ENCODE assay signal across 8 mouse cellular contexts in genomic region chr7:38201290-38201658, GRCm38 (mm10). TPM values are rescaled to one million over a fixed set of nuclear protein-coding genes. Genes with fewer than 3 reads are reported as not detected.
A peak's percentile ranks its signal among the peaks of the same experiment; 100 is the strongest.
DNase-seq lines count a peak whose midpoint lies in the region; ATAC-seq and TF ChIP-seq lines count a peak whose summit lies in the region.

No protein-coding gene starts in this region.

- intact Hi-C loops in heart, postnatal 10 days (cut with DNase I), result loop anchor here (5.0 kb wide), 1 partner anchor 66 kb away; no protein-coding TSS in a partner anchor

- H3K4me2 ChIP-seq in forebrain, embryonic 12.5 days, result peak overlapping the region; percentile 55; the same call in 1 of the 2 replicates
- peak overlapping the region; percentile 65 for H3K4me2 ChIP-seq in limb, embryonic 13.5 days (replicated peaks)

- no peaks in the 10 kb centered on the region; a peak in 1 of 4 replicates for H3K27me3 ChIP-seq in MEL (ENCODE audit: control insufficient read depth in 1 of 2, insufficient read depth in 2 of 2, low read length in 2 of 2)
- no peaks in the 10 kb centered on the region for H3K27me3 ChIP-seq in forebrain, embryonic 12.5 days
- no peaks in the 10 kb centered on the region for H3K27me3 ChIP-seq in limb, embryonic 13.5 days

- no peak for DNase-seq in layer of hippocampus, adult 2 months (ENCODE audit: low spot score in 2 of 2)
- DNase-seq in layer of hippocampus, postnatal 10 days (ENCODE audit: low spot score in 2 of 2), result no peak
- no peak for DNase-seq in MEL (ENCODE audit: low read depth, low spot score)
- DNase-seq in heart, postnatal 10 days, result no peak
- no peak for DNase-seq in thymus, postnatal 4 days
- DNase-seq in spleen, postnatal 10 days (ENCODE audit: low spot score in 2 of 2), result no peak

- H3K4me3 ChIP-seq in layer of hippocampus, adult 2 months, result peak overlapping the region; percentile 44; the same call in 1 of the 2 replicates
- no peak overlapping the region for H3K4me3 ChIP-seq in MEL (ENCODE audit: control insufficient read depth in 1 of 2, insufficient read depth in 1 of 2, low read depth in 2 of 2, low read length in 2 of 2)
- no peak overlapping the region for H3K4me3 ChIP-seq in forebrain, embryonic 12.5 days (replicated peaks)
- peak overlapping the region; percentile 30; the same call in 1 of the 2 replicates for H3K4me3 ChIP-seq in limb, embryonic 13.5 days

- TF ChIP-seq EP300 in MEL (IDR thresholded peaks at IDR 0.05; ENCODE audit: low read depth in 1 of 2, low read length in 2 of 2), result no peak

- peak overlapping the region; percentile 95 for H3K27ac ChIP-seq in layer of hippocampus, adult 2 months
- no peak overlapping the region for H3K27ac ChIP-seq in MEL (ENCODE audit: control insufficient read depth, low read depth, low read length)
- H3K27ac ChIP-seq in forebrain, embryonic 12.5 days, result no peak overlapping the region
- H3K27ac ChIP-seq in limb, embryonic 13.5 days, result no peak overlapping the region

- TF ChIP-seq RAD21 in MEL (IDR thresholded peaks at IDR 0.05; ENCODE audit: low read depth, low read length), result no peak

- H3K36me3 ChIP-seq in MEL (ENCODE audit: control insufficient read depth in 1 of 2, insufficient read depth in 2 of 2, low read length in 2 of 2), result no peaks in the 10 kb centered on the region; a peak in 1 of 4 replicates
- no peaks in the 10 kb centered on the region for H3K36me3 ChIP-seq in forebrain, embryonic 12.5 days (replicated peaks)
- H3K36me3 ChIP-seq in limb, embryonic 13.5 days, result peaks cover 3% of the 10 kb centered on the region

- WGBS in forebrain, embryonic 12.5 days, result 38% methylated on average over 3 of the region's 3 CpGs
- 19% methylated on average over 3 of the region's 3 CpGs for WGBS in limb, embryonic 13.5 days

- ATAC-seq in forebrain, embryonic 12.5 days (ENCODE audit: low FRiP score), result no peak; the same call in 1 of the 2 replicates
- ATAC-seq in limb, embryonic 13.5 days (ENCODE audit: low FRiP score, low read depth), result no peak

- no peaks in the 10 kb centered on the region for H3K9me3 ChIP-seq in MEL (replicated peaks; ENCODE audit: insufficient read depth, low read length)
- 0 out of 2 replicates have a peak, but pooled peaks cover 3% of the 10 kb centered on the region for H3K9me3 ChIP-seq in forebrain, embryonic 12.5 days
- 0 out of 2 replicates have a peak, but pooled peaks cover 4% of the 10 kb centered on the region for H3K9me3 ChIP-seq in limb, embryonic 13.5 days

- no peak for TF ChIP-seq POLR2A in MEL (IDR thresholded peaks at IDR 0.05; ENCODE audit: control insufficient read depth in 1 of 2, insufficient read depth in 1 of 2, low read depth in 1 of 2, low read length in 2 of 2, poor library complexity in 1 of 2)

- H3K9ac ChIP-seq in MEL (ENCODE audit: control insufficient read depth, low read depth, low read length, poor library complexity, severe bottlenecking), result no peak overlapping the region
- no peak overlapping the region for H3K9ac ChIP-seq in forebrain, embryonic 12.5 days
- H3K9ac ChIP-seq in limb, embryonic 13.5 days, result no peak overlapping the region

- peak; percentile 1; the same call in 1 of the 2 replicates for TF ChIP-seq CTCF in layer of hippocampus, adult 2 months (conservative IDR thresholded peaks at IDR 0.05)
- no peak for TF ChIP-seq CTCF in MEL (IDR thresholded peaks at IDR 0.05 in 2 of 3, conservative IDR thresholded peaks at IDR 0.05 in 1 of 3; ENCODE audit: control insufficient read depth in 1 of 3, insufficient read depth in 1 of 3, low read depth in 2 of 3, low read length in 3 of 3, poor library complexity in 1 of 3, severe bottlenecking in 1 of 3)

- H3K79me2 ChIP-seq in MEL (ENCODE audit: control insufficient read depth, insufficient read depth, low read length, poor library complexity), result no peaks in the 10 kb centered on the region

- H3K4me1 ChIP-seq in MEL (ENCODE audit: control insufficient read depth in 1 of 2, insufficient read depth in 2 of 2, low read length in 2 of 2), result no peaks in the 10 kb centered on the region
- 0 out of 2 replicates have a peak, but pooled peaks cover 5% of the 10 kb centered on the region for H3K4me1 ChIP-seq in forebrain, embryonic 12.5 days
- H3K4me1 ChIP-seq in limb, embryonic 13.5 days, result peaks cover 5% of the 10 kb centered on the region; the same call in 1 of the 2 replicates

TF ChIP-seq in MEL, 35 proteins besides CTCF, POLR2A, EP300 and RAD21:
- TF ChIP-seq HCFC1 (IDR thresholded peaks at IDR 0.05; ENCODE audit: low read depth, low read length) (0 out of 2 replicates have a peak, but pooled peaks have one; percentile 1), CHD2 (IDR thresholded peaks at IDR 0.05; ENCODE audit: low read length) (no peak), ETS1 (IDR thresholded peaks at IDR 0.05; ENCODE audit: low read depth, low read length) (no peak), JUND (IDR thresholded peaks at IDR 0.05; ENCODE audit: low read depth, low read length) (no peak), ZMIZ1 (IDR thresholded peaks at IDR 0.05; ENCODE audit: low read depth, low read length) (no peak), GATA1 (IDR thresholded peaks at IDR 0.05; ENCODE audit: low read depth, low read length) (no peak), TBP (IDR thresholded peaks at IDR 0.05; ENCODE audit: low read depth, low read length) (no peak)

RNA-seq across cellular contexts. Expression of gene 1600014C10Rik, which starts 18.3 kb away (rescaled TPM):
- 10 to 100 TPM; 24.0 to 29.5 TPM for total RNA-seq in layer of hippocampus, adult 2 months (2021)
- total RNA-seq in layer of hippocampus, postnatal 10 days (2021), result 10 to 100 TPM; 17.6 to 19.7 TPM
- 9.0 and 10.2 TPM in 2 replicates for total RNA-seq in MEL (2012; rRNA removed)
- polyA plus RNA-seq in MEL (2012; ENCODE audit: insufficient read depth in 1 of 2, insufficient read length in 2 of 2, low read depth in 1 of 2, low replicate concordance in 2 of 2, missing spikeins in 1 of 2), result 10 to 100 TPM in 1 of 2 experiments, not detected in 1; 14.7 TPM
- 12.1 and 14.2 TPM in 2 replicates for polyA plus RNA-seq in forebrain, embryonic 12.5 days (2016; fragmentation: Nextera tagmentation; extraction: Ambion mirVana)
- polyA plus RNA-seq in limb, embryonic 13.5 days (2015; fragmentation: Nextera tagmentation; extraction: Ambion mirVana), result 18.3 and 19.8 TPM in 2 replicates
- total RNA-seq in heart, postnatal 10 days (2021), result 10 to 100 TPM; 21.5 to 25.1 TPM

RNA-seq across cellular contexts. Expression of gene Plekhf1, which starts 26.5 kb away (rescaled TPM):
- 1 to 10 TPM; 2.1 to 2.6 TPM for total RNA-seq in layer of hippocampus, adult 2 months (2021)
- 1 to 10 TPM; 1.3 to 1.8 TPM for total RNA-seq in layer of hippocampus, postnatal 10 days (2021)
- total RNA-seq in MEL (2012; rRNA removed), result 0.85 and 0.89 TPM in 2 replicates
- 1 to 10 TPM in 1 of 2 experiments, not detected in 1; 1.7 TPM for polyA plus RNA-seq in MEL (2012; ENCODE audit: insufficient read depth in 1 of 2, insufficient read length in 2 of 2, low read depth in 1 of 2, low replicate concordance in 2 of 2, missing spikeins in 1 of 2)
- polyA plus RNA-seq in forebrain, embryonic 12.5 days (2016; fragmentation: Nextera tagmentation; extraction: Ambion mirVana), result 1.3 and 1.4 TPM in 2 replicates
- 3.6 and 3.7 TPM in 2 replicates for polyA plus RNA-seq in limb, embryonic 13.5 days (2015; fragmentation: Nextera tagmentation; extraction: Ambion mirVana)
- 10 to 100 TPM in 1 of 2 experiments, 1 to 10 TPM in 1; 9.7 to 11.0 TPM for total RNA-seq in heart, postnatal 10 days (2021)

Comparison
In these comparisons a context has a peak if more than half of its experiments do, and no peak if none do; other contexts are left out.
1. H3K4me3 ChIP-seq: peak in layer of hippocampus, adult 2 months (single experiment) and limb, embryonic 13.5 days (single experiment); none in MEL (0 of 2) and forebrain, embryonic 12.5 days (single experiment).